Mouse (Mus musculus) layer of hippocampus, postnatal 14 days (tissue): ENCODE results near the gene Dnajc7. TPM values are rescaled to one million over a fixed set of nuclear protein-coding genes. Genes with fewer than 3 reads are reported as not detected.
"Not testable (repeated sequence)": the region's sequence is repeated elsewhere in the genome, so short reads cannot be mapped to it uniquely, and the experiment has no call there.

Experiments
- DNase-seq, 2 experiments: peaks; one replicate each; pipeline ENCODE4 v3.0.0; 2021 to 2022; ENCODE audit warnings: low spot score in 2 of 2, mixed read lengths in 1 of 2
- total RNA-seq, 2 experiments: library from RNA; stranded (reverse); gene quantifications; 2 replicates each; pipeline ENCODE4 v1.2.3; 2021

The Dnajc7 gene
- total RNA-seq, 2 experiments from 2014 or later = 237 to 253 TPM

DNA sequence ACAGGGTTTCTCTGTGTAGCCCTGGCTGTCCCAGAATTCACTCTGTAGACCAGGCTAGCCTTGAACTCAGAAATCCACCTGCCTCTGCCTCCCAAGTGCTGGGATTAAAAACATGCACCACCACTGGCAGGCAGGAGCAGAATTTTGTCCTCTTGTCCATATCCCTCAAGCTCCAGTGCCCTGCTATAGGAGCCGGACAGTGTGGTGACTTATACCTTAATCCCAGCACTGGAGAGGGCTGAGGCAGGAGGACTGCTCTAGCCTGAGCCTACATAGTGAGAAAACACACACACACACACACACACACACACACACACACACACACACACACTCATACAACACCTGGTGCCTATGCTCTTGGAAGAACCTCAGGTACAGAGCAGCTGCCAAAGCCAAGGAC is 37.6 kb downstream of the Dnajc7 start:
- not testable (repeated sequence) for DNase-seq

GRCm38 (mm10) chr11:100581756-100582155 is 38.2 kb downstream of the Dnajc7 start:
- DNase-seq = peak; percentile 41 to 52

DNA sequence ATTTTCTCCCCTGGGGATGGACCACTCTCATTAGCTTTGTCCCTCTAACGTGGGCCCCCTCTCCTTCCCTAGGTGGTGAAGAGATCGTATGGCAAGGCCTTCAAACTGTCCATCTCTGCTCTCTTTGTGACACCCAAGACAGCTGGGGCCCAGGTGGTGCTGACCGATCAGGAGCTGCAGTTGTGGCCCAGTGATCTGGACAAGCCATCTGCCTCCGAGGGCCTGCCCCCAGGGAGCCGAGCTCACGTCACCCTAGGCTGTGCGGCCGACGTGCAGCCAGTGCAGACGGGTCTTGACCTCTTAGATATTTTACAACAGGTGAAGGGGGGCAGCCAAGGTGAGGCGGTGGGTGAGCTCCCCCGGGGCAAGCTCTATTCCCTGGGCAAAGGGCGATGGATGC is 39.7 kb downstream of the Dnajc7 start:
- DNase-seq = no peak

DNA sequence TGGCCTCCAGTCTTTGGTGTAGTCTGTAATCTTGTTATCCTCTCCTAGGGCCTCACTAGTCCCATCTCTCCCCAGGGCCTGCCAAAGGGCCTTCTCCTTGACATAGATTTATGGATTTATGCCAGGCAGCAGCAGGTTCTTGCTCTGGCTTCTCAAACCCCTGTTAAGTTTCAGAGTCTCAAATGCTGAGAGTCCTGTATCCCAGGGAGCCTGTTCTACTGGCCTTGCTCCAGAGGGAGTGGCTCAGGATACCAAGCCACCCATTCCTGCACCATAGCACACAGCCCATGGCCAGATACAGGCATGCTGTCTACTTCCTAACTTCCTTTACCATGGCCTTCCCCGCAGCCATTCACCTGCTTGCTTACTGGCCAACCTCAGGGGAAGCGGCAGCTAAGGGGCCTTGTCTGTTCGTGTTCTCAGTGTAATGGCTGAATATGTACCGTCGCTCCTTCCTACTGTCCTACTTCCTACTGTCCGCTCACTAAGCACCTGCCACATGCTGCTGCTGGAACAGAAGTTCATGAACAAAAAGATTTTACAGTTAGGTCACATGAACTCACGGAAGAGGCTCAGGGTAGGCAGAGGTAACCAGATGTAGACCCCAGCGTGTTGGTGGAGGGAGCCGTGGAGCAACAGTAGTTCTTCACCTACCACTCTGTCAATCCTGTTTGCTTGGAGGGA is 40.7 kb downstream of the Dnajc7 start:
- no peak for DNase-seq

DNA sequence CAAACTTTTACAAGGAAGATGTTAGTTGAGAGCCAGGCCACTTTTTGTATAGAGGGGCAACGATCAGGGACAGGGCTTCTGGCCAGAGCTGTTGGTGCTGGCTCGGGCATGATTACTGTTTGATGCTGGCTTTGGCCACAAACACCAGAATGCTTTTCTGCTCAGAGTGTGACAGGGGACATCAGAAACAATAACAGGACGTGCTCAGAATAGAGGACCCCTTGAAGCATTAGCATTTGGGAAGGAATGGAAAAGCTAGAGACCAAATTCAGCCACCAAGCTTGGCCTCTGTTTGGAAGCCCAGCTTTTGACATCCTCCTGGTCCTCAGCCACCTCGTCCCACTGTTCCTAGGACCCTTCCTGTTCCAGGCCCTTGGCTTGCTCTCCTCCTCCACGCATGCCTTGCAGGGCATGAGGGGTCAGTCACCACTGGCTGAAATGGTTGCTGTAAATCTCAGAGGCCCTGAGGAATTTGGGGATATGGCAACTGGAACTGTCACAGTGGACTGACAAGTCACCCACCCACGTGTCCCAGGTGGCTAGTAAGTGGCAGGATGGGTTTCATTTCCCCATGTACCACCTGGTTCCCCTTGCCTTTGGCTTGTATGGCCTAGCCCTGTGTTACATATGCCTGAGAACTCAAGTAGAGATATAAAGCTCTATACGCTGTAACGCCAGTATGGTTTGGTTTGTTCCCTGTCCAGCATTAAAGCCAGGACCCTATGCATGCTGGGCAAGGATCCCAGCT is 41.9 kb downstream of the Dnajc7 start:
- peak in 1 of 2 experiments; percentile 43 for DNase-seq

- DNase-seq = no peak
These were observed 43.7 kb downstream of the Dnajc7 start for GRCm38 (mm10) chr11:100576256-100576655.

DNA sequence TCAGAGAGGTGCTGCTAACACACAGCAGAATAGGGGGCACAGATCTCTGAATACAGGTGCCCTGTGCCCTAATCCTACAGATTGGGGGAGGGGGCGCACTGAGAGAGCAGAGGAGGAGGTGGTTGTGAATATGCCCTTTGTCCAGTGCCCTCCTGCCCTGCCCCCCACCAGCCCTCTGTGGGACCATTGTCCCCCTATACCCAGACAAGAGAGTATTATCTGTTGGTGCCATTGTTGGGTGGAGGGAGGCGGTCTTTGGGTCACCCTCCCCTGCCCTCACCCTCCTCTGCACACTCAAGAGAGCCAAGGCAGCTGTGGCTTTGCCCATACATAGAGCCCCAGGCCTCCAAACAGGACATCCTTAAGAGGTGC is 44.5 kb downstream of the Dnajc7 start:
- peak in 1 of 2 experiments; percentile 54 for DNase-seq

DNA sequence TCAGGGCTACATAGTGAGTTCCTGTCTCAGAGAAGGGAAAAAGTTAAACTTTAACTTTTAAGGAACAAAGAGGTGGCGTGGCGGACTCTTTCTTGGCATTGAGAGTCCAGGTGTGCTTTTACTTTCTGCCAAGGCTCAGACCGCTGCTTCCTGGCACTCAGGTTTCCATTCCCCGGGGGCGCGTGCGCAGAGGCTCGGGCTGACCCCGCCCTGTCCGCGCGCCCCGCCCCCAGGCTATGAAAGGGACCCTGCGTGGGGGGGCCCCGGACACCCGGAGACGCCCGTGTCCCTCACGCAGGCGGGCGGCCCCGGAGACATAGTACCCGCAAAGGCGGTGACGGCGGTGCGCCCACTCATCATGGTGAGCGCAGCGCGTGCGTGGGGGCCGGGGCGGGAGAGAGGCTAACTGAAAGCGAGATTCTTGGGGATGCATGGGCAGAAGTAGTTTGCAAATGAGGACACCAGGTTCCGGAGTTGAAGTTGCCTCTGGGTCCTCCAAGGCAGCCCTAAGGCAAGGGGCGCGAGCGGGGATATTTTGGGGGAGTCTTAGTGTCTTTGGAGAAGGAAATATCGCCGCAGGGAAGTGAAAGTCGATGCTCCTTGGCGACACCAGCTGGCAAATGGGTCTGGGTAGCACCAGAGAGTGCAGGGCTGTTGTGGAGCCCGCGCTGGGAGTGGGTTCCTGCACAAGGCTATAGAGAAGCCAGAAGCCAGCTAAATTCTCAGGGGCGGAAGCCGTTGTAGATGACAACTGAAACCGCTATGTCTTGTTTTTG is 45.1 kb downstream of the Dnajc7 start, which contains the start of gene Cnp:
Gene Cnp (plus strand): TSS at position 197 of the 776 bp plus-strand sequence.
- peak; percentile 49 to 64 for DNase-seq

DNA sequence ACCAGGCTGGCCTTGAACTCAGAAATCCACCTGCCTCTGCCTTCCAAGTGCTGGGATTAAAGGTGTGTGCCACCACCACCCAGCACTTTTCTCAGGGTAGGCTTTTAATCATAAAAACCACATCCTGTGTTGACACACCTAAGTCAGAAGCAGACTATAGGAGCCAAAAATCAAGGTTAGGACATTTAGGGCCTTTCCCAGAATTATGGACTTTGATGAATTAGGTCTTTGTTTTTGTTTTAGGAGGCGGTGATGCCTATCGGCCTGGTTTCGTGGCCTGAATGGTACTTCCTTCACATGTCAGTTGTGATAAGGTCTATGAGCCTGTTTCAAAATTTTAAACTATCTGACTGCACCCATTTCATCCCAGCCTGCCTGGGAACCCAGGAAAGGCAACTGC is 45.8 kb downstream of the Dnajc7 start:
- no peak for DNase-seq

DNA sequence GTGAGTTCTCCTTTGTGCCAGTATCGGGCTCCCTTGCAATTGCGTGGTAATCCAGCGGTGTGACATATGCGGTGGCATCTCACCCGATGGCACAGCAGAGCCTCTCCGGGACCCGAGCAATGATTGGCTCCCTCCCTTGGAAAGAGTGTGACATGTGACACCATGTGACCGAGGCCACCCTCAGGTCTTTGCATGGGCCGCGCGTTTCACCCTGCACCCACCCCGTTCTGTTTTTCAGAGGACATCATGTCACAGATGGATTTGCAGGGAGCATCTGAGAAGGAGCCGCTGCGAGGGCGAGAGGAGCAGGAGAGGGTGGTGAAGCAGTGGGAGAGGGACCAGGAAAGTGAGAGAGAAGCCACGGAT is 48.8 kb downstream of the Dnajc7 start:
- peak in 1 of 2 experiments; percentile 28 for DNase-seq

DNA sequence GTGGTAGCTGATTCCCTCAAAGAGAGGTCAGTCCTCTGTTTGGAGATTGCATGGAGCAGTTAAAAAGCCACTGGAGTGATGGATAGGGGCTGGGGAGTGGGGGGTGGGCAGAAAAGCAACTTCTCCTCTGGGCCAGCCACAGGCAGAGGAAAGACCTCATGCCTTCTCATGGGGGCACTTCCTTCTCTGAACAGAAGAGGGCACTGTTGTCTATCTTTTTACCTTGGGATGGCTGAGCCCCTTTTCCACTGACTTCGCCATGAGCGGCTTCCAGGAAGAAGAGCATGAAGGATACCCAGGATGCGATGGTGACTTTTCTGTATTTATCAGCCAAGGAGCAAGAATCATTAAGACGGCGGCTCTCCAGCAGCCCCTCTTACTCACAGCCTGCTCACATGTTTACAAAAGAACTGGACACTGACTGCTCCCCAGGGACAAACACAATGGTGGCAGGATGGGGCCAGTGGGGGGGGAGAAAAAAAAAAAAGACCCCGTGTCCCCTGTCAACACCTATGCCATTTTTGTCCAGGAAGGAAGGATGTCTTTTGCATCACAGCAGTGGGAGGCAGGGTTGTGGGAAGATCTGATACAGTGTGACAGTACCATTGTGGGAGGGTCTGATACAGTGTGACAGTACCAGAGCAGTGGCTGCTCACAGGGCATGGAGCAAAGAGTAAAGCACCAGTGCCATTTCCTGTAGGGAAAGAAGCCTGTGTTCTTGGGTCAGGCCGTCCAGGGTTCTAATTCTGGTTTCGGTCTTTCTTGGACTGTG is 49.4 kb downstream of the Dnajc7 start:
- DNase-seq = peak; percentile 78 to 88

DNA sequence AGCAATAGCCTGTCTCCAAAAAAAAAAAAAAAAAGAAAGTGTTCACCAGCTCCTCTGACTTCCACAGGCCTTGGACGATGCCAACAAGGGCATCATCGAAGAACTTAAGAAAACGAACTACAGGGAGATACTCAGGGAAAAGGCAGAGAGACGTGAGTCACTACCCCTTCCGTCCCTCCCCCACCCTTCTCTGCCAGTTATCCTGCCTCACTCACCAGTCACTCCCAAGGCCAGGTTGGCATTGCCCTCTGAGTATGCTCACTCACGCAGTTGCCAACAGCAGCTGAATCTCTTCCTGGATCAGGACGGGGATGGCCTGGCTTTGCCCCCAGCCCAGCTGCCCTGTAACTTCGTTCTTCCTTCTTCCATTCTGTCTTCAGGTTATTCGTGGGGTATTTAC is 50.2 kb downstream of the Dnajc7 start:
- no peak for DNase-seq

GRCm38 (mm10) chr11:100568692-100569091 is 51.3 kb downstream of the Dnajc7 start:
- DNase-seq = no peak

DNA sequence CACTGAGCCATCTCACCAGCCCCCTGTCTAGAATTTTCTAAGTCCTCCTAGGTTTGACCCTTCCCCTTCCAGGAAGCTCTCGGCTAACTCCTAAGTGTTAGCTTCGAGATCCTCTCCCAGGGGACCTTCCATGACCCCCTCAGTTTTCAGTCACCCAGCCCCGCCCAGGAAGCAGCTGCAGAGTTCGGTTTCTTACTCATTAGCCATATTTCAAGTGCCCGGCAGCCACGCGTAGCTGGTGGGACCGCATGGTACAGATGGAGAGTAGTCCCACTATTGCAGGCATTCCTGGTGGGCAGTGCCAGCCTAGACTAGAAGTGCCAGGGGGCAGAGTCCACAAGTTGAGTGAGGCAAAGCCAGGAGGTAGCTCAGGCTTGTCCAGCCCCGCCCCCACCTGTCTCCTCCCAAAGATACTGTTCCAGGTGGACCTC is 52.1 kb downstream of the Dnajc7 start:
- DNase-seq = no peak

DNA sequence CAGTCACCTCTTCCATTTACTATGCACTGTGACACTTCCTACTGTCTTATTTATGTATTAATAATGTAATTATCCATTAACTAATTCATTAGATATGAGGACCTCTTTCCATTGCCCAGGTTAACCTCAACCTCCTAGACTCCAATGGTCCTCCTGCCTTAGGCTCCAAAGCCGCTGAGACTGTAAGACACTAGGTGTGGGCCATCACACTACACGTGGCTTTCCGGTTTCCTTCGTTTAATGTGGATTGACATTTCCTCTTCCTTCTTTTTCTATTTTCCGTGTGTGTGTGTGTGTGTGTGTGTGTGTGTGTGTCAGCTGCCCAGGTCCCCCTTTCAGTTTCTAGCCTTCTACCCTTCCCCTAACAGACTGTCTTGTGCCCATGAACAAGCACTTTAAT is 52.7 kb downstream of the Dnajc7 start:
- DNase-seq = no peak

GRCm38 (mm10) chr11:100564703-100565102 is 55.3 kb downstream of the Dnajc7 start:
- no peak for DNase-seq

DNA sequence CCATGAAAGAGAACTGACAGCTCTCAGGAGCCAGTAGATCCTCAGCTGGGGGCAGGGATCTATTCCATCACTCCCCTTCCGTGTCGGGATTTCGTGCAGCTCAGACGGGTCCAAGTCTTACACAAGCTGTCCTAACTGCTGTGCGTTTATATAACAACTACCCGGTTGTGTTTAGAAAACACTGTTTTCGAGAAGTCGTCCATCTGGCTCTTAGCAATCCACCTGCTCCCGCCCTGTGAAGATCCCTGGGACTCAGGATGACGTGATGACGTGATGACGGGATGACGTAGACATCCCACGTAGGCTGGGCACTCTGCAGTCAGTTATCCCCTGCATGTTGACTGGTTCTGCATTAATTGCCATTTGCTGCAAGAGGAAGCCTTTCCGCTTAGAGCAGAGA is 55.7 kb downstream of the Dnajc7 start:
- DNase-seq = peak; percentile 56 to 76

DNA sequence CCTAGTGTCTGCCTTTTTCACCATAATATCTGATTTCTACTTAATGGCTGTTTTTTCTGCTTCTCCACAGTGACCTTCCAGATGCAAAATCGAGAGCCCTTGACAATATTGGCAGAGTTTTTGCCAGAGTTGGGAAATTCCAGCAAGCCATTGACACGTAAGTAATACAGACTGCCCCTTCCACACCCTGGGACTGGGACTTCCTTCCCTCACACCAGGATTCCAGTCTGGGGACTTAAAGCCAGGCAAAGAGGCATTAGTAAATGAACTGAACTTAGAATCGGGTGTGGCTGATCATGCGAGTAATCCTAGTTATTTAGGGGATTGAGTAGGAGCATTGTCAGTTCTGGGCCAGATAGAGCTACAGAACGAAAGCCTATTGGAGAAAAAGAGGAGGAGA is 58.2 kb downstream of the Dnajc7 start:
- no peak for DNase-seq

DNA sequence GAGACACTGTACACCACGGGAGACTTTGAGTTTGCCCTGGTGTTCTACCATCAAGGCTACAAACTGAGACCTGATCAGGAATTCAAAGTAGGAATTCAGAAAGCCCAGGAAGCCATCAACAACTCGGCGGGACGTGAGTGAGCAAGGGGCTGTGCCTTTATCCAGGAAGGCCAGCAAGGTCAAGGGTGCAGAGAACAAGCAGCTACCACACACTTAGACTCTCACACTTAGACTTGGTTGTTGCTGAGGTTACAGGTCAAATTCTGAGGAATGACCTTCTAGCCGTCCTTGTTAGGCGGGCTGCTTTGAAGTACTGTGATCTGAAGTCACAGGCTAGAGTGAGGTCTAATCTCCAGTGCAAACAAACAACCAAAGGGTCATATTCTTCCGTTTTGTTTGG is 60.5 kb downstream of the Dnajc7 start:
- DNase-seq = no peak

GRCm38 (mm10) chr11:100557563-100557962 is 62.4 kb downstream of the Dnajc7 start:
- DNase-seq = no peak

DNA sequence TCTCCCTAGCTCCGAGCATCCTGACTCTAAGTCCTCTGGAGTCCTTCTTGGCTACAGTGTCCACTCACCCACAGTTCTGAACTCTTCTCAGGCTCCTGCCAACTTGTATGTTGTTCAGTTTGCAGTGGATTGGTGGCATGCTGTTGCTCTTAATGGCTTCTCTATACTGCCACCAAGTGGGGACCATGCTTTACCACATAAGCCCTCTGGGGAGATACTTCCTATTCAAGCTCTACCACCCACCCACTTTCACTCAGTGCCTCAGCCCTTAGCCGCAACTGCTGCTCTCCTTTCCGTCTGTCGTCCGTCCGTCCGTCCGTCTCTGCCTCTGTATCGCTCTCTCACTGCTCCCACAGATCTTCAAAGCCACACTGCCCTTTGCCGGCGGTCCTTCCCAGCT is 64.4 kb downstream of the Dnajc7 start:
- DNase-seq = peak; percentile 52 to 78
